Mouse (Mus musculus): Measurements from ENCODE around the gene Rlbp1.

- TF ChIP-seq POLR2A (IDR thresholded peaks at IDR 0.05; ENCODE audit: insufficient read depth, low read length) (no peak), CTCF (IDR thresholded peaks at IDR 0.05; ENCODE audit: low read depth, low read length) (no peak), EP300 (IDR thresholded peaks at IDR 0.05; ENCODE audit: insufficient read depth, low read depth, low read length) (no peak)
These were observed 24.6 kb downstream of the Rlbp1 start for GRCm38 (mm10) chr7:79362208-79362607.
